Mouse (Mus musculus): Measurements from ENCODE around the gene Gm20716. TPM values are rescaled to one million over a fixed set of nuclear protein-coding genes. Genes with fewer than 3 reads are reported as not detected.

The Gm20716 gene
- total RNA-seq (2021) = 10 to 100 TPM; 21.0 to 24.2 TPM

DNA sequence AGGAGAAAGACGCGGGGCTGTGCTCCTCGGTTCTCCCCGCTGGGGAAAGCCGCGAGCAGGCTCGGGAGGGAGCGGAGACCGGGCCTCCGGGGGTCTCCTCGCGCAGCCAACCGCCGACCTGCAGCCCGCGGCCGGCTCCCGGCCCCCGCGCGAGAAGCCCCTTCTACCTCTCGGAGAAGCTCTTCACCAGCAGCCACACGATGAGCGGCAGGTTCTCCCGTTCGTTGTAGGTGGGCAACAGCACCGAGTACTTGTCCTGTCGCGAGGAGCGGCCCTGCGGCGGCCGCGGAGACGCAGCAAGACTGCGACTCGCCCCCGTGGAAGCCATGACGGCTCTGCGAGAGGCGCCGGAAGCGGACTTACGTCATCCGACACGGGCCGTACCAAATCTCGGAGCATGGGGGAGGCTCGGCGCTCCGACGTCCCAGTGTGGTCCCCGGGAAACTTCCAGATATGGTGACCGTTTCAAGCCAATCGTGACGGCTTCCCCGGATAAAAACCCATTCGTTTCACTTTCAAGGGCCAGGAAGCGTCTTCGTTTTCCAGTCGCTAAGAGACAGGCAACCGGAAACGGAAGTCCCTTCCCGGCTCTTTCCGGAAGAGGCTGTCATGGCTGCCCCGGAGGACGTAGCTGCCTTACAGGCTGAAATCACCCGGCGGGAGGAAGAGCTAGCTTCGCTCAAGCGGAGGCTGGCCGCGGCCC lies at the start of gene Gm20716, which contains the start of the genes Dpm1 and Mocs3:
Gene Gm20716 (minus strand): TSS at position 339 of the 703 bp plus-strand sequence.
Gene Dpm1 (minus strand): TSS at position 566 of the 703 bp plus-strand sequence.
Gene Mocs3 (plus strand): TSS at position 597 of the 703 bp plus-strand sequence.
- intact Hi-C loops (cut with DNase I) = no loop called here
- peak; percentile 92 to 93 for DNase-seq

DNA sequence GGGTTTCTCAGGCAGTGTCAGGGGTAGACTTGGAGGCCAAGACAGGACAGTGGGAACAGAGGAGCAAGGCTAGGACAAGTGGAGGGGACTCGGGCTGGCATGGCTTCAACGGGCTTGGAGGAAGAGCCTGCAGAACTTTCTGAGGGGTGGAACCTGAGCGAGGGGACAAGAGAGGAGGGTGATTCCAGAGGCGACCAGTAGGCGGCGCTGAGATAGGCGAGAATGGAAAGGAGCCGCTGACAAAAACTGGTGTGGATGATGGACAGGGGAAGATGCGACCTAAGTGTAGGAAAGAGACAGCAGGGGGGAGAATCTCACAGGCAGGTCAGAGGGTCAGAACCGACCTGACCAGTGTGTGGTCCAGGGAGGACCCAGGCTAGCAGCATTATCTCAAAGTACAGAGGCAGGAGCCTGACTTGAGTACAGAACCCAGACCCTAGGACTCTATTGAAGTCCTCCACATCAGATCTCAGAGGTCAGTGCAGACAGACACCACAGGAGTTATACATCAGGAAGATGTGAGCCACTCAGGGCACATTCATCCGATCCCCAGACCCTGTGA lies 44.3 kb upstream of the Gm20716 start:
- intact Hi-C loops (cut with DNase I) = loop anchor here (5.0 kb wide), 1 partner anchor 173 kb away; no protein-coding TSS in a partner anchor
- peak; percentile 51 to 83 for DNase-seq

DNA sequence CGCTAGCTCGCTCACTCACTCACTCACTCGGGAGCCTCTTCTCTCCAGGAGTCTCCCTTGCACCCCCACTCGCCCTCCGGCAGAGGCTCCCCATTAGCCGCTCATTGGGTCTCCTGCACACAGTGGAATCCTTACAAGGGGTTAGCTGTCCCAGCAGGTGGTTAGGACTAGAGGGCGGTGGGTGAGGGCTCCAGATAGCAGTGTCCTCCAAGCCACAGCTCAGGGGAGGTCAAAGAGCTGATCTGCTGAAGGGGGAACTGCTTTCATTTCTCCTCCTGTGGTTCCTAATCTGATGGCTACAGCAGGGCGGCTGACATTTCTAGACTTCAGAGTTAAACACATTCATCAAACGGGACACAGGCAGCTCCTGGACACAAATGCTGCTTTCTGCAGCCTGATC lies 43.2 kb upstream of the Gm20716 start:
- intact Hi-C loops (cut with DNase I) = loop anchor here (5.0 kb wide), 1 partner anchor 174 kb away; no protein-coding TSS in a partner anchor
- no peak for DNase-seq

DNA sequence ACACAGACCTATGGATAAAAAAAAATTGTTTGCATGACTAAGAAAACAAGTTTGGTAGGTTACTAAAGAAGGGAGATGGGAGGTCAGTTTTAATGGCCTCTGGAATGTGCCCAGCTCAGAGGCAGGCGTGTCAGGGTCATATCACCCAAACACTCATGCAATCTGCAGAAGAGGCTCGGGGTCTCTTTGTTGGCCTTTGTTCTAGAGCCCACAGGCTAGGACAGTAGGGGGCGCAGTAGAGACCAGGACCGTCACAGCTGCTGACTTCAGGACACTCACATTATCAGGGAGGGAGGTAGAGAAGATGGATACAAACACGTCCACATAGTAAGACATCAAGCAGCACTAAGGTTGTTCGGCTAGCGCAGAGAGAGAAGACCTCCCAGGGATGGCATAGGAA lies 37.9 kb upstream of the Gm20716 start:
- intact Hi-C loops (cut with DNase I) = no loop called here
- peak in 1 of 2 experiments; percentile 35 for DNase-seq

DNA sequence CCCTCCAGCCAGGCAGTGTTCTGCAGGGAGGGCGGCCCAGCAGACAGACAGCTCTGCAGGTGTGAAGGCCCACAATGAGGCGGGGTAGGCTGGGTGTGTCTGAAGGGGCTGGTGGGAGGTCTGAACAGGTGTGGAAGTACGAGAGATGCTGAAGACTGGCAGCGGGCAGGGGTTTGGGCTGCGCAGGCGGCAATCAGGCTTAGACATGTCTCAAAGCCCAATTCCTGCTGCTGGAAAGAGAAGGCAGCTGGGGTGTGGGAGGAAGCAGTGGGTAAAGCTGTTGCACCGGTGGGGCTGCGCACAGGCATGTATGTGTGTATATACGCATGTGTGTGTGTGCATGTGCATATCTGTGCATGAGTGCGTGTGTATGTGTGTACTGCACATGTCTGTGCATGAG lies 30.7 kb upstream of the Gm20716 start:
- intact Hi-C loops (cut with DNase I) = no loop called here
- no peak for DNase-seq

DNA sequence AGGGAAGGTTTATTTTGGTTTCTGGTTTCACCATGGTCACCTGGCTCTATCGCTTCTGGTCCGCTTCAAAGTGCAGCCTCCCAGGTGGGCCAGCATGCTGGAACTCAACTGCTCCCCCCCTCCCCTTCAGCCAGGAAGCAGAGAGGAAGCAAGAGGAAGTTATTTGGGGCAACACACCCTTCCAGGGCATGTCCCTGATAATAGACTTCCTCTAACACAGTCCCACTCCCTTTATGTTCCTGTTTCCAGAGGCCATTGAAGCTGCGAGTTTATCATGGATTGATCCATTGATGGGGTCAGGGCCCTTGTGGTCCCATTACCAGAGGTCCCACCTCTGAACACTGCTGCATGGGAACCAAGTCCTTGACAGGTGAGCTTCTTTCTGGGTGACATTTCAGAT lies 30.0 kb upstream of the Gm20716 start:
- intact Hi-C loops (cut with DNase I) = no loop called here
- DNase-seq = no peak

DNA sequence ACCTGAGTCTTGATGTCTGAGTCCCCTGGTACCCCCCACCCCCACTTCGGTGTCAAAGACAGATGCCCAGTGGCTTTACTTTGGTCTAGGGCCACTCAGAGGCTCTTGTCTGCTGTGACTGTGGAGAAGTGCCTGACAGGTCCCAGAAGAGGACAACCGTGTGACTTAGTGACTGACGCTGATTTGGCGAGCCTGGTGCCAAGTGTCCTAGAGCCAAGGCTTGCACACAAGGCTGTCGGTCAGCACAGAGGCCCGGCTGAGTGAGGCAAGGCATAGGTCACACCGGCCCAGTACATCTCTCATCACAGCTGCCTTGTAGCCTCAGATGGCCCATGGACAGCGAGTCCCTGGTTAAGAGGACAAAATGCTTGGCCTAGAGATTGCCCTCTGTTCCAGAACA lies 28.9 kb upstream of the Gm20716 start:
- intact Hi-C loops (cut with DNase I) = loop anchor here (10.0 kb wide), 1 partner anchor 366 kb away; no protein-coding TSS in a partner anchor
- peak; percentile 18 to 24 for DNase-seq

DNA sequence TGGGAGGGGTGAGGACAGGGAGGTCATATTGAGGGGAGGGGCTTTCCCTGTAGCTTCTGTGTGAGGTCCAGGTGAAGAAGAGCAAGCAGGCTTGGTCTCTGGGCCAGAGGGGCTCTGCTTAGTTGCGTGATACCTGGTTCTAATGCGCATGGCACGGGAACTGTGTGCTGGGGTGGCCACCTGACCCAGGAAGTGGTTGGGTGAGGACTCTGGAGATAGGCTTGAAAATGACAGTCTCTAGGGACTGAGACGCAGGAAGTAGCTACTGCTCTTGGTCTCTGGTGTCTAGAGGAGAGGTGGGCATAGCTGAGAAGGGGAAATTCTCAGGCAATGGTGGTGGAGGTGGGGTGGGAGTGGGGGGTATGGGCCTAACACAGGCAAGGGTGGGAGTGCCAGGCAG lies 27.0 kb upstream of the Gm20716 start:
- intact Hi-C loops (cut with DNase I) = loop anchor here (10.0 kb wide), 1 partner anchor 368 kb away; no protein-coding TSS in a partner anchor

DNA sequence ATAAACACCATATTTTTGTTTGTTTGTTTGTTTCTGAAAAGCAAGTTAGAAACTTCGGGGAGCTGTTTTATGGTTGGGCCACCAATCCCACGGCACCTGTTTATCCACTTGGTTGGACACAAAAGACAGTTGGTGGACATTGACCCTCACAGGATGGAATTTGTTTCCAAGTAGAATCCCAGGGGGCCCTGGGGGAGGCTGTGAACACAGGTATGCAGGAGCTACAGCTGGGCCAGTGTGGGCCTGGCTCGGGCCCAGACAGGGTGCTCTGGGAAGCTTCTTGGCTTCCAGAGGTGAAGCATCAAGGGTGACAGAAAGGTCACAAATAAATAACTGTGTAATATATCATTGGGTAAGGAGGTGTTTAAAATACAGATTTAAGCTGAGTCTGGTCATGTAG lies 26.3 kb upstream of the Gm20716 start:
- no peak for DNase-seq
- intact Hi-C loops (cut with DNase I) = loop anchor here (10.0 kb wide), 1 partner anchor 368 kb away; no protein-coding TSS in a partner anchor

More for the DNA sequence above, 27.0 kb upstream of the Gm20716 start:
- no peak for DNase-seq

DNA sequence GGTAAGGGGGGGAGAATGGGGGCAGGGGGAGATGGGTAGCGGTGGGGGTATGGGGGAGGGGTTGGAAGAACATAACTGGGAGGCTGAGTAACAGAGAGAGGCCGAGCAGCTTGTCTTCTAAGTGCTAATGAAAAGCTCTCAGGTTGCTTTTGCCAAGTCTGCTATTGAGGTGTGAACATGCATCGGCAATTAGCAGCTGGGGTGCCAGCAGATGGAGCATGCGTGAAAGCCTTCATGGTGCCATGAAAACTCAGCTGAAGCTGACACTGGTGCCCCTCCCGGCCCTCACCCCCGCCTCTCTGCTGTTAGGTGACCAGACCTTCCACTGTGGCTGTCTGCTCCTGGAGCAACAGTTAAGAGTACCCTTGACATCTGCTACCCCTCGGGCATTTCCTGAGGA lies 23.7 kb upstream of the Gm20716 start:
- no peak for DNase-seq
- intact Hi-C loops (cut with DNase I) = loop anchor here (10.0 kb wide), 1 partner anchor 371 kb away; no protein-coding TSS in a partner anchor

DNA sequence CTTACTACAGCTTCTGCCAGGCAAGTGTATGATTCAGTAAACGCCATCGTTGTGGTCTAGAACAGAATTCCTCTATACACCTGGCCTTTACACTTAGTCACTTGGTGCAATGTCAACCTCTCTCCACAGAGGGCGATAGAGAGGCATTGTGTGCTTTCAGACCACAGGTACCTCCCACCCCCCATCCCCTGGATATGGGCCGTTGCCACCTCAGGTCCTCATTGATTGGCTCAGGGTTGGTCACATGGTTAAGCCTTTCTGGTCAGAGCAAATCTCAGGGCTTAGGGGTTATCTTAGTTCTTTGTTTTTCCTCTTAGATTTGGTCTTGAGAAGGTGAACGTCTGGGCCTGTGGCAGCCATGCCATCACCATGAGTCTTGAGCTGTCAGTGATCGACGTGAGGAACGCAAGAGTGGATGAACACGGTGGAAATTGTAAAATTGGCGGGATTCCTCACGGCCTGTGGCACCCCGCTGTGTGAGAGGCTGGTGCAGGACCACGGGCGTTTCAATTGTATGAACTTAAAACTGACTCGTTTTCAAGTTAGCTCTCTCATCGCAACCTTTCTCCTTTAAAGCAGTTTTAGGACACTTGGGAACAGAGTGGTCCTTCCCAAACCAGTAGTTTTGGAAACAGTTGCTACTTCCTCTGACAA lies 22.6 kb upstream of the Gm20716 start:
- intact Hi-C loops (cut with DNase I) = loop anchor here (10.0 kb wide), 1 partner anchor 372 kb away; no protein-coding TSS in a partner anchor
- DNase-seq = peak in 1 of 2 experiments; percentile 18

DNA sequence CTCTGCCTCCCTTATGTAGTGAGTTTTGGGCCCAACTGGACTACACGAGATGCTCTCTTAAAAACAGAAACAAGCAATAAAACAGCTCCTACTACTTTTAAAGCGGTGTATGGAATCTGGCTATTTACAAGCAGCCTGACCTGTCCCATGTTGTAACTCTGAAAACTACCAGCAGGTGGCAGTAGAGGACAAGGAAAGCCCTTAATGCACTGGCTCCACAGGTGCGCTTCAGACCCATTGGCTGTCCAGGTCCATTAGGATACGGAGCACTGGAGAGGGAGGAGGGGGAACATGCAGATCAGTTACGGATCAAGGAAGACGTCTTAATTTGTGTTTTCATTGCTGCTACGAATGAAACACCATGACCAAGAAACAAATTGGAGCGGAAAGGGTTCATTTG lies 20.1 kb upstream of the Gm20716 start:
- intact Hi-C loops (cut with DNase I) = loop anchor here (1.0 to 10.0 kb wide), 2 partner anchors 195 to 375 kb away; no protein-coding TSS in a partner anchor
- DNase-seq = peak; percentile 80 to 93

DNA sequence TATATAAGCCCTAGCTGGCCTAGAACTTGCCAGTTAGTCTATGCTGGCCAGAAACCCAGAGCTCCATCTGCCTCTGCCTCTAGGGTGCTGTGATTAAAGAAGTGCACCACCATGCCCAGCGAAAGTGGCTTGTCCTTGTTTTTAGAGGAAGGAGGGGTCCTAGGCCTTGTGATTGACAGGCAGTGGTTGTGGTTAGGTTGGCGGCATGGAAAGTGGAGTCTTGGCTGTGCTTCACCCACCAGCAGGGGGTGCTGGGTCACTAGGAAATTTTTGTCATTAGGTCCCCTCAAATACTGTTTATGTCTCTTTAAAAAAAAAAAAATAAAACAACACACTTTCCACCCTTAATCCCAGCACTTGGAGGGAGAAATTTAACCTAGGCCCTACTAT lies 18.7 kb upstream of the Gm20716 start:
- intact Hi-C loops (cut with DNase I) = no loop called here
- DNase-seq = peak in 1 of 2 experiments; percentile 34

DNA sequence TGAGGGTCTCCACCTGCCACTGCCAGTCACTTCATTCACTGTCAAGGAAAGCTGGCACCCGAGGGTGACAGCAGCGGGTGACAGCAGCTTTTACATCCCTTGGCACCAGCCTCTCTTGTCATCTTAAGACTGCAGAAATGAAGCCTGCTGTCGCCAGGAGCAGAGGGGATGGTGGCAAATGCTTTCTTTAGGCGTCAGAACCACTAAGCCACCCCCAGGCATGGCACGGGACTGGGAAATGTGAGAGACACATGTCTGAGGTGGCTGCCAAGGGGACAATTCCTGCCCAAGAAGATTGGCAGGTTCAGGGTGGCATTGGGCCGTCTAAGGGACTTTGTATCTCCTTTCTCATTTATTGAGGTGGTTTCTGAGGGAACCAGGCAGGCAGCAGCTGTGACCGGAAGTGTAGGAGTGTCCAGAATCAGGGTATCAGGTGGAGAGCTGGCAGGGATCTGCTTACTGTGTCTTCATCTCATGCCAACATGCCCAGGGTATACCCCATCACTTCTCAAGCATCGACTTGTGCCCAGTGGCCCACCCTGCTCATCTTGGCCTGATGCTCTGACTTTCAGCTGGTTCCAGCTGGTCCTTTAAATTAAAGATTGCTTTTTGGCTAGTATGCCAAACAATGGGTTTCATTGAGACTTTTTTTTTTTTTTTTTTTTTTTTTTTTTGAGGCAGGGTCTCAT lies 18.1 kb upstream of the Gm20716 start:
- intact Hi-C loops (cut with DNase I) = no loop called here

DNA sequence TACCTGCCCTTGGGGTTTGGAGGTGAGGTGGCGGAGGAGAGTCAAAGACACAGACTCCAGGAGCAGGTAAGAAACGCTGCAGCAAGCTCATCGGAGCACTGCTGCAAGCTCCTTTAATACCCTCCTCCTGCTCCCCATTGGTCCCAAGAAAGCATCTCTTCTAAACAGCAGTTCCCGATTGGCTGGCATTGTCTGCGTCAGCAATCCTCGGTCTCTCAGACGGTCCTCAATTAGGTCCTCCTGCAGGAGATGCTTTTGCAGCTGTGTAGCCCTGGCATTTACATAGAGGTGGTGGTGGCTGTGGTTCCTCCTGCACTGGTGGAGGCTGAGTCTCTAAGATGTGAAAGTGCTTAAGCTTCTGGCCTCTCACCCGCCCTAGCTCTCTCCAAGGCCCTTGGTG lies 15.4 kb upstream of the Gm20716 start:
- no peak for DNase-seq
- intact Hi-C loops (cut with DNase I) = no loop called here

More for the DNA sequence above, 18.1 kb upstream of the Gm20716 start:
- DNase-seq = no peak

DNA sequence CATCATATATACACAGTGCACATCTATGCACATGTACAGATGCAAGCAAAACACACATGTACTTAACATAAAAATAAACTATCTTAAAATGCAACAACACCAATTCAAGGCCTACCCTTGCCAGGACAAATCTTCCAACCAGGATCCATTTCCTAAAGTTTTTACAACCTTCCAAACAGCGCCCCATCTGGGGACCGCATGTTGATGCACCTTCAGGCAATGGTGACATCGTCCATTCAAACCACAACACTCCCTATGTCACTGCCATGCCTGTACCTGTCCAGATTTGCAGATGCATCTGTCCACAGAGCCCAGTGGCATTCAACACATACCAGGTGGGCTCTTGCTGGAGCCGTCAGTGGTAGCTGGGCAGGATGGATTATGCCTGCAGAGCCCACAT lies 13.1 kb upstream of the Gm20716 start:
- intact Hi-C loops (cut with DNase I) = no loop called here
- no peak for DNase-seq

DNA sequence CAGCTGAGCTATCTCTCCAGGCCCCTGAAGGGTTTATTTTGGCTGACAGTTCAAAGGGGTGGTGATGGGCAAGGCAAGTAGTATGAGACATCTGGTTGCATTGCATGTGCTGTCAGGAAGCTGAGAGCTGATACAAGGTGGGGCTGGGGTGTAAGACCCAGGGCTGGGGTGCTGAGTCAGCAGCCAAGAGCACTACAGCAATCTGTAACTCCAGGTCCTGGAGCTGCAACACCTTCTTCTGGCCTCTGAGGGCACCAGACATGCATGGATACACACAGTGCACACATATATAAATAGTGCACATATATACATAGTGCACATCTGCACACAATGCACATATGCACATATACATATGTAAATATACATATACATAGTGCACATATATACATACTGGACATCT lies 12.7 kb upstream of the Gm20716 start:
- intact Hi-C loops (cut with DNase I) = no loop called here
- no peak for DNase-seq

DNA sequence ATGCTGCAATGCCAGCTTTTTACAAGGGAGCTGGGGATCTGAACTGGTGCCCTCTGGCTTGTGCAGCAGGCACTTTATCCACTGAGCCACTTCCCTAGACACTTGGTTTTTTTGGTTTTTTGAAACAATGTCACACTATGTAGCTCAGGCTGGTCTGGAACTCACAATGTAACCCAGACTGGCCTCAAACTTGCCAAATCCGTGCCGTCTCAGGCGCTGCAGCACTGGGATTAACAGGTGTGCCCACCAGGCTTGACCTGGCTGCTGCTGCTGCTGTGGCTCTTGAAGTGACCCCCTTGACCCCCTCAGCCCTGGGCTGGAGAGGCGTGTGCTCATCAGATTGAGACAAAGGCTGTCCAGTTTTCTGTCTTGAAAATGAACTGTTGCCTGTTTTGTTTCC lies 8.2 kb upstream of the Gm20716 start:
- DNase-seq = no peak
- intact Hi-C loops (cut with DNase I) = no loop called here

DNA sequence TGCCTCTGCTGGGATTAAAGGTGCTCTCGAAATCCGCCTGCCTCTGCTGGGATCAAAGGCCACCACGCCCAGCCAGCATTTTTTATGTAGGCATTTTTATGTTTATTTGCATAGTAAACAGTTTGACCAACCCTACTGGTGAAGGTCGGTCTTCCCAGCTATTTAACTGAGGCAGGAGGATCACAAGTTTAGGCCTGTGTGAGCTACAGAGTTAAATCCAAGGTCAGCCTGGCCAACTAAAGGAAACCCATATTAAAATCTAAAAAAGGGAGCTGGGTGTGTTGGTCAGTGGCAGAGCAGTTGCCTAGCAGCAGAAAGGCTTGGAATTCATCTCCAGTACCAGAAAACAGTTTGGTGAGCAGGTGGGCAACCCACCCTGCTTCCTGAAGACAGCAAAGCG lies 3.1 kb upstream of the Gm20716 start:
- intact Hi-C loops (cut with DNase I) = no loop called here
- DNase-seq = no peak

DNA sequence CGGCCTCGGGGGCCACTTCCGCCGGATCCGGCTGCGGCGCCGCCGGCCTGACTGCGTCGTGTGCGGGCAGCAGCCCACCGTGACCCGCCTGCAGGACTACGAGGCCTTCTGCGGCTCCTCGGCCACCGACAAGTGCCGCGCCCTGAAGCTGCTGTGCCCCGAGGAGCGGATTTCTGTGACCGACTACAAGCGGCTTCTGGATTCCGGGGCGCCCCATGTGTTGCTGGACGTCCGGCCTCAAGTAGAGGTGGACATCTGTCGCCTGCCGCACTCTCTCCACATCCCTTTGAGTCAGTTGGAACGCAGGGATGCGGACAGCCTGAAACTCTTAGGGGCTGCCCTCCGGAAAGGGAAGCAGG lies 1.3 kb upstream of the Gm20716 start:
- intact Hi-C loops (cut with DNase I) = no loop called here

More for the DNA sequence above, 1.3 kb upstream of the Gm20716 start:
- DNase-seq = no peak
